Mouse (Mus musculus) MEL (cell line): ENCODE results near the gene Rln3.

Experiments used
- CHD2 ChIP-seq: IDR thresholded peaks from 2 replicates; pipeline ENCODE4 v1.6.1; 2011; ENCODE audit warnings: low read length, improper control_type of control experiment
- CTCF ChIP-seq, 3 experiments: IDR thresholded peaks in 2 of 3; conservative IDR thresholded peaks in 1 of 3; 2 replicates each; pipeline ENCODE4 v1.5.1; 2011 to 2012; ENCODE audit warnings: low read length in 3 of 3, low read depth in 2 of 3, mild to moderate bottlenecking in 2 of 3, improper control_type of control experiment in 1 of 3, inconsistent platforms in 1 of 3, mixed read lengths in 1 of 3, moderate library complexity in 1 of 3; ENCODE audit not compliant: control insufficient read depth in 1 of 3, insufficient read depth in 1 of 3, poor library complexity in 1 of 3, severe bottlenecking in 1 of 3
- EP300 ChIP-seq, 2 experiments: IDR thresholded peaks; 2 replicates each; pipeline ENCODE4 v1.6.1; 2011; ENCODE audit warnings: improper control_type of control experiment in 2 of 2, low read length in 2 of 2, low read depth in 1 of 2, mild to moderate bottlenecking in 1 of 2
- GABPA ChIP-seq: IDR thresholded peaks from 2 replicates; pipeline ENCODE4 v1.6.1; 2012; ENCODE audit warnings: low read depth, mild to moderate bottlenecking, inconsistent platforms, low read length, improper control_type of control experiment, moderate library complexity
- GATA1 ChIP-seq: IDR thresholded peaks from 2 replicates; pipeline ENCODE4 v1.6.1; 2011; ENCODE audit warnings: low read depth, low read length, improper control_type of control experiment
- MAX ChIP-seq: IDR thresholded peaks from 2 replicates; pipeline ENCODE4 v1.6.1; 2011; ENCODE audit warnings: low read length, improper control_type of control experiment
- MEF2A ChIP-seq: IDR thresholded peaks from 2 replicates; pipeline ENCODE4 v1.6.1; 2014; ENCODE audit warnings: low read depth, mild to moderate bottlenecking, inconsistent platforms, low read length, improper control_type of control experiment; ENCODE audit not compliant: poor library complexity, insufficient replicate concordance, severe bottlenecking; ENCODE audit errors: extremely low read depth
- NELFE ChIP-seq: IDR thresholded peaks from 2 replicates; pipeline ENCODE4 v1.6.1; 2011; ENCODE audit warnings: low read depth, low read length, improper control_type of control experiment
- RCOR1 ChIP-seq: IDR thresholded peaks from 2 replicates; pipeline ENCODE4 v1.6.1; 2012; ENCODE audit warnings: low read depth, mild to moderate bottlenecking, inconsistent platforms, low read length, improper control_type of control experiment
- SMC3 ChIP-seq: IDR thresholded peaks from 2 replicates; pipeline ENCODE4 v1.6.1; 2011; ENCODE audit warnings: low read depth, low read length, improper control_type of control experiment
- TAL1 ChIP-seq: IDR thresholded peaks from 2 replicates; pipeline ENCODE4 v1.6.1; 2012; ENCODE audit warnings: mild to moderate bottlenecking, inconsistent platforms, low read length, moderate library complexity, mixed read lengths
- ZKSCAN1 ChIP-seq: IDR thresholded peaks from 2 replicates; pipeline ENCODE4 v1.6.1; 2012; ENCODE audit warnings: low read depth, mild to moderate bottlenecking, inconsistent platforms, low read length, improper control_type of control experiment, moderate library complexity

GRCm38 (mm10) chr8:83994030-83994429 is 50.8 kb downstream of the Rln3 start:
- TF ChIP-seq NELFE (no peak), CTCF (IDR thresholded peaks at IDR 0.05 in 2 of 3, conservative IDR thresholded peaks at IDR 0.05 in 1 of 3; ENCODE audit: control insufficient read depth in 1 of 3, insufficient read depth in 1 of 3, low read depth in 2 of 3, low read length in 3 of 3, poor library complexity in 1 of 3, severe bottlenecking in 1 of 3) (no peak), MEF2A (no peak), GABPA (no peak), SMC3 (no peak), GATA1 (no peak), TAL1 (no peak), CHD2 (no peak), ZKSCAN1 (no peak), EP300 (IDR thresholded peaks at IDR 0.05; ENCODE audit: low read depth in 1 of 2, low read length in 2 of 2) (no peak), RCOR1 (no peak), MAX (no peak)
